Mouse (Mus musculus): ENCODE data around the gene Pga5. TPM values are rescaled to one million over a fixed set of nuclear protein-coding genes. Genes with fewer than 3 reads are reported as not detected.

The Pga5 gene
- polyA plus RNA-seq, 1 experiment from 2014 or later = not detected

- no peaks in the 10 kb centered on the region for H3K36me3 ChIP-seq
- 92% methylated on average over 5 of the region's 5 CpGs for WGBS
- ATAC-seq (replicated peaks) = no peak
- H3K9ac ChIP-seq (replicated peaks) = no peak overlapping the region
- H3K27me3 ChIP-seq = no peaks in the 10 kb centered on the region
- no peak overlapping the region for H3K27ac ChIP-seq (replicated peaks)
- H3K4me3 ChIP-seq = no peak overlapping the region
- no peaks in the 10 kb centered on the region for H3K9me3 ChIP-seq
- H3K4me2 ChIP-seq (replicated peaks) = no peak overlapping the region
- no peaks in the 10 kb centered on the region for H3K4me1 ChIP-seq
Observed at GRCm38 (mm10) chr19:10657742-10658141, 20.1 kb downstream of the Pga5 start.

GRCm38 (mm10) chr19:10656058-10656457, 21.8 kb downstream of the Pga5 start:
- H3K9me3 ChIP-seq = no peaks in the 10 kb centered on the region
- H3K4me3 ChIP-seq = no peak overlapping the region
- H3K27me3 ChIP-seq = no peaks in the 10 kb centered on the region
- no peak for ATAC-seq (replicated peaks)
- H3K4me2 ChIP-seq (replicated peaks) = no peak overlapping the region
- 70% methylated on average over 3 of the region's 3 CpGs for WGBS
- no peak overlapping the region for H3K9ac ChIP-seq (replicated peaks)
- no peak overlapping the region for H3K27ac ChIP-seq (replicated peaks)
- H3K36me3 ChIP-seq = no peaks in the 10 kb centered on the region
- H3K4me1 ChIP-seq = no peaks in the 10 kb centered on the region

- no peak overlapping the region for H3K9ac ChIP-seq (replicated peaks)
- no peak overlapping the region for H3K4me2 ChIP-seq (replicated peaks)
- H3K4me3 ChIP-seq = no peak overlapping the region
- H3K27ac ChIP-seq (replicated peaks) = no peak overlapping the region
- ATAC-seq (replicated peaks) = no peak
- H3K36me3 ChIP-seq = no peaks in the 10 kb centered on the region
- H3K27me3 ChIP-seq = no peaks in the 10 kb centered on the region
- no peaks in the 10 kb centered on the region for H3K9me3 ChIP-seq
- no peaks in the 10 kb centered on the region for H3K4me1 ChIP-seq
- WGBS = 79% methylated on average over 8 of the region's 8 CpGs
Observed at GRCm38 (mm10) chr19:10648156-10648555, 29.7 kb downstream of the Pga5 start.

- 86% methylated on average over 2 of the region's 2 CpGs for WGBS
- Histone ChIP-seq H3K36me3 (no peaks in the 10 kb centered on the region), H3K27me3 (no peaks in the 10 kb centered on the region), H3K9ac (replicated peaks) (no peak overlapping the region), H3K9me3 (no peaks in the 10 kb centered on the region), H3K27ac (replicated peaks) (no peak overlapping the region), H3K4me2 (replicated peaks) (no peak overlapping the region), H3K4me1 (no peaks in the 10 kb centered on the region), H3K4me3 (no peak overlapping the region)
- ATAC-seq (replicated peaks) = no peak
Observed at GRCm38 (mm10) chr19:10645616-10646015, 32.3 kb downstream of the Pga5 start.

- no peak overlapping the region for H3K9ac ChIP-seq (replicated peaks)
- no peak overlapping the region for H3K4me2 ChIP-seq (replicated peaks)
- H3K4me1 ChIP-seq = no peaks in the 10 kb centered on the region
- H3K27me3 ChIP-seq = no peaks in the 10 kb centered on the region
- H3K4me3 ChIP-seq = no peak overlapping the region
- ATAC-seq (replicated peaks) = no peak
- H3K36me3 ChIP-seq = no peaks in the 10 kb centered on the region
- H3K27ac ChIP-seq (replicated peaks) = no peak overlapping the region
- H3K9me3 ChIP-seq = no peaks in the 10 kb centered on the region
- WGBS = 50% methylated on average over 13 of the region's 13 CpGs
Observed at GRCm38 (mm10) chr19:10640589-10641378, 37.1 kb downstream of the Pga5 start.

GRCm38 (mm10) chr19:10640080-10640479, 37.8 kb downstream of the Pga5 start:
- WGBS = 18% methylated on average over 5 of the region's 5 CpGs
- Histone ChIP-seq H3K27me3 (no peaks in the 10 kb centered on the region), H3K36me3 (no peaks in the 10 kb centered on the region), H3K4me2 (replicated peaks) (no peak overlapping the region), H3K4me1 (peaks cover 5% of the 10 kb centered on the region), H3K4me3 (no peak overlapping the region), H3K27ac (replicated peaks) (no peak overlapping the region), H3K9ac (replicated peaks) (no peak overlapping the region), H3K9me3 (no peaks in the 10 kb centered on the region)
- ATAC-seq (replicated peaks) = no peak

- H3K27ac ChIP-seq (replicated peaks) = no peak overlapping the region
- WGBS = 74% methylated on average over 7 of the region's 7 CpGs
- H3K36me3 ChIP-seq = no peaks in the 10 kb centered on the region
- H3K9me3 ChIP-seq = no peaks in the 10 kb centered on the region
- H3K9ac ChIP-seq (replicated peaks) = no peak overlapping the region
- ATAC-seq (replicated peaks) = no peak
- no peak overlapping the region for H3K4me2 ChIP-seq (replicated peaks)
- H3K4me1 ChIP-seq = peaks cover 18% of the 10 kb centered on the region
- no peaks in the 10 kb centered on the region for H3K27me3 ChIP-seq
- H3K4me3 ChIP-seq = no peak overlapping the region
Observed at GRCm38 (mm10) chr19:10637840-10638239, 40.0 kb downstream of the Pga5 start.

- peak overlapping the region; percentile 47 for H3K4me3 ChIP-seq
- H3K4me1 ChIP-seq = peaks cover 18% of the 10 kb centered on the region
- no peaks in the 10 kb centered on the region for H3K27me3 ChIP-seq
- peaks cover 5% of the 10 kb centered on the region; the same call in 1 of the 2 replicates for H3K36me3 ChIP-seq
- no peak overlapping the region; the same call in 1 of the 2 replicates for H3K27ac ChIP-seq (replicated peaks)
- H3K9me3 ChIP-seq = no peaks in the 10 kb centered on the region
- ATAC-seq (replicated peaks) = peak; percentile 88
- WGBS = 3% methylated on average over 21 of the region's 21 CpGs
- peak overlapping the region; percentile 98 for H3K4me2 ChIP-seq (replicated peaks)
- H3K9ac ChIP-seq (replicated peaks) = peak overlapping the region; percentile 55
Observed at GRCm38 (mm10) chr19:10634872-10635318, 43.0 kb downstream of the Pga5 start.

GRCm38 (mm10) chr19:10634106-10634871, 43.6 kb downstream of the Pga5 start, which contains the start of gene Vwce:
Vwce (plus strand) TSS chr19:10634213.
- peaks cover 18% of the 10 kb centered on the region for H3K4me1 ChIP-seq
- H3K36me3 ChIP-seq = peaks cover 11% of the 10 kb centered on the region
- H3K4me3 ChIP-seq = peak within 1 kb of the TSS; percentile 47
- no peak within 1 kb of the TSS; the same call in 1 of the 2 replicates for H3K27ac ChIP-seq (replicated peaks)
- no peaks in the 10 kb centered on the region for H3K27me3 ChIP-seq
- peak within 1 kb of the TSS; percentile 98 for H3K4me2 ChIP-seq (replicated peaks)
- 2% methylated on average over 32 of the region's 32 CpGs for WGBS
- ATAC-seq (replicated peaks) = peak; percentile 83
- no peaks in the 10 kb centered on the region for H3K9me3 ChIP-seq
- peak within 1 kb of the TSS; percentile 55 for H3K9ac ChIP-seq (replicated peaks)

Other genes starting within 250 kb of the Pga5 start
- 0.40 and 1.1 TPM in 2 replicates for gene Lrrc10b, start 220.6 kb downstream of the Pga5 start, polyA plus RNA-seq (2015; fragmentation: Nextera tagmentation; extraction: Ambion mirVana)
- gene Ppp1r32, start 195.1 kb downstream of the Pga5 start, polyA plus RNA-seq (2015; fragmentation: Nextera tagmentation; extraction: Ambion mirVana) = 1.5 and 3.0 TPM in 2 replicates
- gene Cpsf7, start 152.8 kb downstream of the Pga5 start, polyA plus RNA-seq (2015; fragmentation: Nextera tagmentation; extraction: Ambion mirVana) = 51.6 and 52.6 TPM in 2 replicates
- 62.7 and 63.1 TPM in 2 replicates for gene Sdhaf2, start 151.9 kb downstream of the Pga5 start, polyA plus RNA-seq (2015; fragmentation: Nextera tagmentation; extraction: Ambion mirVana)
- 43.3 and 47.8 TPM in 2 replicates for gene Tmem216, start 121.8 kb downstream of the Pga5 start, polyA plus RNA-seq (2015; fragmentation: Nextera tagmentation; extraction: Ambion mirVana)
- gene Cyb561a3, start 100.9 kb downstream of the Pga5 start, polyA plus RNA-seq (2015; fragmentation: Nextera tagmentation; extraction: Ambion mirVana) = 18.8 and 21.3 TPM in 2 replicates
- 39.0 and 40.5 TPM in 2 replicates for gene Tmem138, start 100.7 kb downstream of the Pga5 start, polyA plus RNA-seq (2015; fragmentation: Nextera tagmentation; extraction: Ambion mirVana)
- gene Ddb1, start 72.7 kb downstream of the Pga5 start, polyA plus RNA-seq (2015; fragmentation: Nextera tagmentation; extraction: Ambion mirVana) = 264 and 270 TPM in 2 replicates
- 23.8 and 24.0 TPM in 2 replicates for gene Tkfc, start 72.4 kb downstream of the Pga5 start, polyA plus RNA-seq (2015; fragmentation: Nextera tagmentation; extraction: Ambion mirVana)
- 0.38 and 0.39 TPM in 2 replicates for gene Vwce, start 43.9 kb downstream of the Pga5 start, polyA plus RNA-seq (2015; fragmentation: Nextera tagmentation; extraction: Ambion mirVana)
- 39.3 and 41.1 TPM in 2 replicates for gene Vps37c, start 10.7 kb upstream of the Pga5 start, polyA plus RNA-seq (2015; fragmentation: Nextera tagmentation; extraction: Ambion mirVana)
- 0.22 and 0.26 TPM in 2 replicates for gene Cd5, start 60.9 kb upstream of the Pga5 start, polyA plus RNA-seq (2015; fragmentation: Nextera tagmentation; extraction: Ambion mirVana)
- not detected in 2 replicates for gene Cd6, start 152.0 kb upstream of the Pga5 start, polyA plus RNA-seq (2015; fragmentation: Nextera tagmentation; extraction: Ambion mirVana)
- gene Slc15a3, start 161.7 kb upstream of the Pga5 start, polyA plus RNA-seq (2015; fragmentation: Nextera tagmentation; extraction: Ambion mirVana) = 0.39 and 0.42 TPM in 2 replicates
- 166 and 173 TPM in 2 replicates for gene Tmem132a, start 191.9 kb upstream of the Pga5 start, polyA plus RNA-seq (2015; fragmentation: Nextera tagmentation; extraction: Ambion mirVana)
- gene Tmem109, start 203.9 kb upstream of the Pga5 start, polyA plus RNA-seq (2015; fragmentation: Nextera tagmentation; extraction: Ambion mirVana) = 39.9 and 40.2 TPM in 2 replicates
- 42.2 and 52.4 TPM in 2 replicates for gene Prpf19, start 217.2 kb upstream of the Pga5 start, polyA plus RNA-seq (2015; fragmentation: Nextera tagmentation; extraction: Ambion mirVana)
- 0.22 and 0.33 TPM in 2 replicates for gene Zp1, start 242.6 kb upstream of the Pga5 start, polyA plus RNA-seq (2015; fragmentation: Nextera tagmentation; extraction: Ambion mirVana)

Measured in forebrain, embryonic 15.5 days (tissue).